Mouse (Mus musculus) urinary bladder, postnatal 25 days (tissue): ENCODE measurements around the gene Gm10273.
A peak's percentile ranks its signal among the peaks of the same experiment; 100 is the strongest.

Experiments
- DNase-seq: peaks from one replicate; pipeline ENCODE4 v3.0.0; 2022; ENCODE audit warnings: low spot score

Gm10273 gene

GRCm38 (mm10) chr10:59402899-59403792 lies 7.7 kb downstream of the Gm10273 start, which contains the start of gene Pla2g12b:
TSS of gene Pla2g12b (plus strand) at chr10:59403660.
- no peak for DNase-seq

- DNase-seq = no peak
Measured at GRCm38 (mm10) chr10:59403793-59404149, 8.3 kb downstream of the Gm10273 start.

GRCm38 (mm10) chr10:59408499-59408898 lies 13.1 kb downstream of the Gm10273 start:
- DNase-seq = no peak

- DNase-seq = no peak
Measured at GRCm38 (mm10) chr10:59410264-59410663, 14.8 kb downstream of the Gm10273 start.

- DNase-seq = no peak
Measured at GRCm38 (mm10) chr10:59413711-59414110, 18.3 kb downstream of the Gm10273 start.

GRCm38 (mm10) chr10:59416623-59417022 lies 21.2 kb downstream of the Gm10273 start:
- DNase-seq = no peak

- no peak for DNase-seq
Measured at GRCm38 (mm10) chr10:59419516-59419915, 24.1 kb downstream of the Gm10273 start.

GRCm38 (mm10) chr10:59424453-59424852 lies 29.0 kb downstream of the Gm10273 start:
- DNase-seq = no peak

- DNase-seq = no peak
Measured at GRCm38 (mm10) chr10:59425369-59425768, 29.9 kb downstream of the Gm10273 start.

- no peak for DNase-seq
Measured at GRCm38 (mm10) chr10:59426371-59426770, 30.9 kb downstream of the Gm10273 start.

- DNase-seq = no peak
Measured at GRCm38 (mm10) chr10:59429448-59430135, 34.2 kb downstream of the Gm10273 start.

- DNase-seq = peak; percentile 25
Measured at GRCm38 (mm10) chr10:59430701-59431218, 35.3 kb downstream of the Gm10273 start.

- DNase-seq = no peak
Measured at GRCm38 (mm10) chr10:59435746-59436145, 40.3 kb downstream of the Gm10273 start.

GRCm38 (mm10) chr10:59438651-59439050 lies 43.2 kb downstream of the Gm10273 start:
- DNase-seq = no peak

- DNase-seq = peak; percentile 44
Measured at GRCm38 (mm10) chr10:59439508-59439931, 44.1 kb downstream of the Gm10273 start.

GRCm38 (mm10) chr10:59440177-59440576 lies 44.7 kb downstream of the Gm10273 start:
- DNase-seq = no peak

GRCm38 (mm10) chr10:59441735-59442134 lies 46.3 kb downstream of the Gm10273 start, which contains the start of gene Oit3:
TSS of gene Oit3 (minus strand) at chr10:59441778.
- no peak for DNase-seq

- DNase-seq = no peak
Measured at GRCm38 (mm10) chr10:59443212-59443611, 47.8 kb downstream of the Gm10273 start.

GRCm38 (mm10) chr10:59444106-59444505 lies 48.7 kb downstream of the Gm10273 start:
- no peak for DNase-seq

GRCm38 (mm10) chr10:59444635-59445034 lies 49.2 kb downstream of the Gm10273 start:
- DNase-seq = no peak
